Mouse (Mus musculus): Measurements from ENCODE around the gene Ndufs7.

GRCm38 (mm10) chr10:80285222-80286070 lies 36.5 kb downstream of the Ndufs7 start:
- no peak for TF ChIP-seq CTCF (IDR thresholded peaks at IDR 0.05; ENCODE audit: low read depth)
- no peak for TF ChIP-seq EP300 (IDR thresholded peaks at IDR 0.05; ENCODE audit: low read depth)

All from heart, postnatal 0 days (tissue).